Mouse (Mus musculus) monocyte, adult 5-6 weeks (primary cell): ENCODE results near the gene Smpdl3a. TPM values are rescaled to one million over a fixed set of nuclear protein-coding genes. Genes with fewer than 3 reads are reported as not detected.

Experiments used
- ATAC-seq: fragments of 153-309, 156-312 bp; replicated peaks from 2 replicates; pipeline ENCODE4 v1.8.0; 2017; ENCODE audit warnings: mild to moderate bottlenecking; ENCODE audit not compliant: low TSS enrichment, insufficient number of reproducible peaks, severe bottlenecking, poor library complexity, low FRiP score
- total RNA-seq: library from RNA; stranded (forward); fragments of 200-1000, 200-491, 200-594 nt; gene quantifications from 3 replicates; pipeline ENCODE4 v1.2.3, GENCODE M21; 2017

Smpdl3a gene
- total RNA-seq, 1 experiment from 2014 or later, result 441 TPM

GRCm38 (mm10) chr10:57812161-57812856 is 18.2 kb downstream of the Smpdl3a start:
- ATAC-seq, result no peak

GRCm38 (mm10) chr10:57814295-57814694 is 20.2 kb downstream of the Smpdl3a start:
- no peak for ATAC-seq

GRCm38 (mm10) chr10:57815869-57816268 is 21.7 kb downstream of the Smpdl3a start:
- no peak for ATAC-seq

- peak; percentile 50; the same call in 1 of the 2 replicates for ATAC-seq
Observed at GRCm38 (mm10) chr10:57819209-57819608, 25.1 kb downstream of the Smpdl3a start.

GRCm38 (mm10) chr10:57822473-57822872 is 28.3 kb downstream of the Smpdl3a start:
- no peak for ATAC-seq

- ATAC-seq, result no peak
Observed at GRCm38 (mm10) chr10:57828649-57829048, 34.5 kb downstream of the Smpdl3a start.

GRCm38 (mm10) chr10:57829621-57830020 is 35.5 kb downstream of the Smpdl3a start:
- ATAC-seq, result no peak

GRCm38 (mm10) chr10:57835094-57835493 is 41.0 kb downstream of the Smpdl3a start:
- ATAC-seq, result peak; percentile 75

GRCm38 (mm10) chr10:57835982-57836381 is 41.8 kb downstream of the Smpdl3a start:
- peak; percentile 72; the same call in 1 of the 2 replicates for ATAC-seq

GRCm38 (mm10) chr10:57841638-57842509 is 47.7 kb downstream of the Smpdl3a start:
- peak; percentile 58 for ATAC-seq

GRCm38 (mm10) chr10:57847916-57848682 is 54.0 kb downstream of the Smpdl3a start:
- peak; percentile 61 for ATAC-seq

Other genes starting within 250 kb of the Smpdl3a start
- gene Pkib, start 162.4 kb upstream of the Smpdl3a start, total RNA-seq, result 2.1 to 4.3 TPM (median 2.7 TPM) in 3 replicates
- 1.4 TPM in 1 of 3 replicates, not detected in the others for gene Fabp7, start 9.5 kb upstream of the Smpdl3a start, total RNA-seq